Mouse (Mus musculus) induced T-regulatory cell, adult 2 months (primary cell): Measurements from ENCODE around the gene Ttc28.

ENCODE experiments used
- DNase-seq: peaks from one replicate; pipeline ENCODE4 v3.0.0-alpha.2; 2012; ENCODE audit warnings: low read depth

Gene Ttc28

DNA sequence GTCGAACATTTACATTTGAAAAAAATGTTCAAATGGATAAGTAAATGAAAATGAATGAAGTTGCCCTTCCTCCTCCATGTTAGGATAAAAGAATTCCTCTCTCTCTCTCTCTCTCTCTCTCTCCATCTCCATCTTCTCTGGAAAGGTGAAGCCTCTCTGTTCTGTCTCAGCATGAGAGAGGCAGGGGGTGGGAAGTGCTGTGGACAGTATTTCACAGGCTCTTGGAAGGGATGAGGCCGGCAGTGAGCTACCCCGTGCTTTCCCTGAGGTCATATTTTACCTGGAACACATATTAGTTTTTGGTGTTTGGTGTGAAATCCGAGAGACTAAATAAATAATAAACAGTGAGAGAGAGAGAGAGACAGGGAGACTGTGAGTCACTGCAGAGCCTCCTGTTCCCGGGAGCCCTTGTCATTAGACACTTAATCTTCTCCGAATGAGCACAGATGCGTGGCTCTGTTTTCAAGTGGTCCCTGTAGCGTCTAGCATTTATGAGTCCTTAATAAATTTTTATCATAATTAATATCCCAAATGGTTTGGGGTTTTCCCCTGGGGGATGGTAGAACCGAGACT is 284.8 kb downstream of the Ttc28 start:
- DNase-seq: no peak

DNA sequence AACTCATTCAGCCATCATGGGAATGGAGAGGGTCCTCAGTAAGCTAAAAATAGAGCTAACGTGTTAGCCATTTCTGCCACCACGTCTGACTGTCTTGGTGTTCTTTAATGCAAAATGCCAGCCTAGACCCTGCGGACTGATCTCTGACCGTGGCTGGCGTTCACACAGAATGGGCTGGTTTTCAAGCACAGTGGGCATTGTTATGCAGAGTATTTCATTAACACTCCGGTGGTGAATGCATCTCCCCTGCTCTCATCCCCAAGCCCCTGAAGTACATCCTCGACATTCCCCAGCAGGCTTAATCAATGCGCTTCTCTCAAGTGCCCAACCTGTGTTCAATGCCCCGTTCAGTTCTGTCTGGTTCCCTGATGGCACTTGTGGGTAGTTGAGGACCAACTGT is 290.8 kb downstream of the Ttc28 start:
- DNase-seq: no peak

DNA sequence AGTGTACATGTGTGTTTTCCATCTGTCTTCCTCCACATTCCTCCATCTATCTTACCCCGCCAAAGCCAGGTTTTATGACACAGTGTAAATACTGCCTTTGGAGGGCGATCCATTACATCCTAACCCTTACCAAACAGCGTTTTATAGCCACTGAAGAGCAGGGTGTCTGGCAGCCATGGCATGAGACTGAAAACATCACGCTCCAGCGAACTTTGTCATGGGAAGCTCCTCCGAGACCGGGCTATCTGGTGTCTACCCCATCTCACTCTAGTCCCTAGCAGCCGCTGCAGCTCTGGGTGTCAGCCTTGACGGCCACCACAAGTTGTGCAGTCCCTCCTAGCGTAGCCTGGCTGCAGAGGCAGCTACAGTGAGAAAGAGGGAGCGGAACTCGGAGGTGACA is 295.8 kb downstream of the Ttc28 start:
- DNase-seq: no peak

GRCm38 (mm10) chr5:111175842-111176241 is 296.2 kb downstream of the Ttc28 start:
- no peak for DNase-seq

DNA sequence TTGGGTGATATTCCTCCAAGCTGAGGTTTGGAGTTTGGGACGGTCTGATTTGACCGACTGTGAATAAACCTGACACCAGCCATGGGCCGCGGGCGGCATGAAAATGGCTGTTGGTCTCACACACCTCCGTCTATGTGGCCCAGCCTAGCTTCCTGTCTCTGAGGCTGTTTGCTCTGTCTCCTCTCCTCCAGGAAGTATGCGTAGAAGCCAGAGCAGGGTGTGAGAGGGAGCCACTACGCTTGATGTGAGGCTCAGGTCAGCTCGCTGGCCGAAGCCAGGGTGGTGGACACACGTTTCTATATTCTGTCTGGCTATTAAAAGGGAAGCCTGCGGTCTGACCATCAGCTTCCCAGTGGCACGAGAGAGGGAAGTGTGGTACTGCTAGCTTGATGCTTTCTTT is 296.8 kb downstream of the Ttc28 start:
- peak; percentile 57 for DNase-seq

- DNase-seq: peak; percentile 92
These were observed 298.9 kb downstream of the Ttc28 start for GRCm38 (mm10) chr5:111178324-111179076.

DNA sequence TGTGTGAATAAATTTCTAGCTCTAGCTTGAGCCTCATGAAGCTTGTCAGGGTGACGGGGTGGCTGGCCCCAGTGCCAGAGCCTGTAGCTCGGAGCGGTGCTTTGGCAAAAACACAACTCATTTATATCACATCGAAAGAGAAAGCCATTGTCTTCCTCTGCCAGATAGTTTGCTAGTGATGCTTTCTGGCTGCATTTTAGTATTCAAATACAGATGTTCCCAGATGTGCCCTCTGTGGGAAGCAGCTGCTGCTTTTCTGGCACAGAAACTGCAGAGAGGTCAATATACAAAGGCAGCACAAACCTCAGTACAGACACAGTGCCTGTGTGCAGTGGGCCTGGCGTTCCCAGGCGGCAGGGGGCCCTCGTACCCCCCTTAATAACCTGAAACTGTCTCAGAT is 300.0 kb downstream of the Ttc28 start:
- no peak for DNase-seq

DNA sequence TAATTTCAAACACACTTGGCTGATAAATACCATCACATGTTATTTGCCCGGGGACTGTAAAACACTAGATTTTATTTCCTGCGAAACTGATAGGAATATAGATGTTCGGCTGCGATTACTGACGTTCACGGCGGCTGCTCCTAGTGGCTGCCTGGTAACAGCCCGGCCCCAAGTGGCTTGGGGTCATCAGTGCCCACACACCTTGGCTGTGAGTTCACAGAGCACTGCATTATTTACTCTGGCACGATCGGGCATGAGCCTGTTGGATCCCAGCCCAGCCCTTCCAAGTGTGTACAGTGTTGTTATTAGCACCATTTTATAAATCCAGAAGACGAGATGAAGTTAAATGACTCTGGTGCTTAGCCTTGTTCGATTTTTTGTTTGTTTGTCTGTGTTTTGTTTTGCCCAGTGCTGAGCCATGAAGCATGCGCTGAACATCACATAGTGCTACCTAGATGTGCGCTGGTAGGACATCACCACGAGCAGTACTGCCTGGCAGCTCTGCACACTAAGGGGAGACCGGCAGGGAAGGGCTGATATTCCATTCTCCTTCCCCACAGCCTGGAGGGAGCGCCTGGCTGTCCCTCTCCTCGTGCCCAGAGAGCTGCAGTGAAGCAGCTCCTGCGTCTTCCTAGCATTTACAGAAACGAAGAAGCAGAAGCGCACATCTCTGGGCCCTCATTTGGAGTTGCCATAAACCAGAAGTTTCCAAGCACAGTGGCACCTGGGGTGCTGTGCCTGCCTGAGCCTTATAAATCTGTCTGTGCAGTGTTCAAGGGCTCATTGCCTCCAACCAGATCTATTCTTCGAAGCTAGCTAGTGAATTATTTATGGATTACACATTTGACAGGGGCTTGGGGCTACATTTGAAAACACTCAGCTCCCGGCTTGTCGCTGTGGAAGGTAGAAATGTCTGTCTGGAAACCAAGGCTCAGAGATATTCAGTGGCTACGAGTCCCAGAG is 300.8 kb downstream of the Ttc28 start:
- no peak for DNase-seq

DNA sequence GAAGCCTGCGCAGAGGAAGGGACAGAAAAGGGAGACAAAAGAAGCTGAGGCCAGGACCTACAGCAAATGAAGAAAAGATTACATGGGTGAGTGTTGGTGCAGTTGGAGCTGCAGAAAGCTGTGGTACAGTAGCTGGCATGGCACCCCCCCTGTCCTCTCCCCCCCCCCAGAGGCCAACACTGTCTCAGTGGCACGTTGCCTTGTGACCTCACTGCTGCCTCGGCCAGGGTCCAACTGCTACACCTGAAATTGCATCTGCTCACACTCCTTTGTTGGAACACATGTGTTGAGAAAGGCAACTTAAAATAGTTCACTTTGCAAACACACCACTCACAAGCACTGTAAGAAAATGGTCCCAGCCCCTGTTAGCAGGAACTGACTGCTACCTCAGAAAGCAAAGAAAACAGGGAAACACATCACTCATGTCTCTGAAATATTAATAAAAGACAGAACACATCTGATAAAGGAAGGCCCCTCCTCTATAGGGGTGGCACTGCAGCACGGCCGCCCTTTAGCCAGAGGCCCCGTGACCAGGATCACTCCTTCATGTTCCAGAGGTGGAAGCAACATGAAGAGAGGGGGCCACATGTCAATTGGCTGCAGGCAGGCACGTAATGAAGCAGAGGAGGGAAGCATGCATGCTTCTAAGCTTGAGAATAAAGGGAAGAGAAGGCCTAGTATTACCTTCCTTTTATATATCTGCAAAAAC is 301.8 kb downstream of the Ttc28 start:
- no peak for DNase-seq

- no peak for DNase-seq
These were observed 307.0 kb downstream of the Ttc28 start for GRCm38 (mm10) chr5:111186600-111186999.

DNA sequence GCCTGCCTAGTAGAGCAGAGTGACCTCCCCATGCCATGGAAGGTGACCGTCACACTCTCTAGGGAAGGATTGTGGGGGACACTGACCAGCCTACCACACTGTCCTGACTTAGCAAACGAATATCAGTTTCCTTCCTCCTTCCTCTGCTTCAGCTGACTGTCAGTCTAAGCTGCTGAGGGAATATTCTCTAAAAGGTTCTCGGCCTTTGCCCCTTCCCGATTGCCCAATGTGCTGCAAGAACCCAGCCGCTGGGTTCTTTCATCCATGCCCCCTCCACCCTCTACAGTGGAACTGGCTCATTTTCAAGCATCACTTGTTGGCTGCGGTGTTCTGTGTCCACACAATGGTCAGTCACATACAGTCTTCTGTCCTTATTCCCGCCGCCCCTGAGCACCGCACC is 312.4 kb downstream of the Ttc28 start:
- no peak for DNase-seq

DNA sequence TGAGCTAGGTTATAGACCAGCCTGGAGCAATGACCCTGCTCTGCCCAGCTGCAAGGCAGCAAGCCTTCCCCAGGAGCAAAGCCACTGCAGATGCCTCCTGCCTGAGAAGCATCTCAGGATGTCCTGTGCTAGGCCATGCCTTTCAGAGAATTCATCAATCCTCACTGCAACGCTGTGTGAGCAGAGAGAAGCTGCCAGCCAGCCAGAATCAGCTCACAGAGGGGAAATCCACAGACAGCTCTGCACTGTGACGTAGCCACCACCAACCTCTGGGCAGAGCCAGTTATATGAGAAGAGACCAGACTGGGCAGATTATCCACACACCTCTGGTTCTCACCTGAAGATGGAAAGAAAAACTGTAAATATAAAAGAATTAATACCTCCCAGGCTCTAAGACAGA is 315.2 kb downstream of the Ttc28 start:
- peak; percentile 51 for DNase-seq

- DNase-seq: peak; percentile 58
These were observed 316.2 kb downstream of the Ttc28 start for GRCm38 (mm10) chr5:111195488-111196485.

DNA sequence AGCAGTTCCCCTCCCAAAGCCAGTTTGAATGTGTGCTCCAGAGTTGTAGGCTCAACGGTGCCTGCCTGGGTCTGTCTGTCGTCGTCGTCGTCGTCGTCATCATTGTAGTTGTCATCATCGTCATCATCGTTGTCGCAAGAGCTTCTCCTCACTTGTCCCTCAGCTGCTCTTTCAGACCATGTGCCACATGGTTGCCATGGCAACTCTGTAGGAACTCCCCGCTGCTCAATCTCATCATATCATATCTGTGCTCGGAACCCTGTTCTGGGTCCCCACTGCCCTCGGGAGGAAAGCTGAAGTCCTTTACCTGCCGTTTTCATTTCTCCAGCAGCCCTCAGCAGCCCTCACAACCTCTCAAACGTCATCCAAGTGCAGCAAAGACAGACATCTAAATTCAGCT is 318.1 kb downstream of the Ttc28 start:
- no peak for DNase-seq

DNA sequence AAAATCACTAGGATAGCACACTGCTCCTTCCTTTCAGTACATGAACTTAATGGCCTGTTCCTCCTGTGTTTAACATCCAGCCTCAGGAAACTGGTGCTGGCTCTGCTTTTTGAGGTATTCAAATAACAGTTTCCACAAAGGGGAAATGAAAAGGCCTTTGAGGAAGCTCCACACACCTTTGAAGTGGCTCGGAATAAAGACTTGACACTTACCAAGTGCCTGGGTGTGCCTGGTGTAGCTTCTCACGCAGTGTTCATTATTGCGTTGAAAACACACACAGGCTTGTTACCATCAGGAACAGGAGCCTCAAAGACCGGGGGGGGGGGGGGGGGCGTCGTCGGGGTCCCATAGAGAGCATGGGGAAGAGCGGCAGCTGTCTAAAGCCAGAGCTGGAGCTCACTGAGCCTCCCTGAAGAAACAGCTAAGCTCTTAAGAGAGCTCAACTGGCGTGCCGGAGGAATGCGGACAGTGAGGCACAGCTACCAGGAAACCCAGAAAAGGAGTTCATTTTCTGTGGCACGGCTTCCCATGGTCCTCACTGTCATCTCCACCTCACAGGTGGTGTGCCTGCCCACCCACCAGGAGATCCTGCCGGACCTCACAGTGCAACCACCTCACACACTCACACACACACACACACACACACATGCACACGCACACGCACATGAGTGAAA is 320.7 kb downstream of the Ttc28 start:
- DNase-seq: peak; percentile 34

DNA sequence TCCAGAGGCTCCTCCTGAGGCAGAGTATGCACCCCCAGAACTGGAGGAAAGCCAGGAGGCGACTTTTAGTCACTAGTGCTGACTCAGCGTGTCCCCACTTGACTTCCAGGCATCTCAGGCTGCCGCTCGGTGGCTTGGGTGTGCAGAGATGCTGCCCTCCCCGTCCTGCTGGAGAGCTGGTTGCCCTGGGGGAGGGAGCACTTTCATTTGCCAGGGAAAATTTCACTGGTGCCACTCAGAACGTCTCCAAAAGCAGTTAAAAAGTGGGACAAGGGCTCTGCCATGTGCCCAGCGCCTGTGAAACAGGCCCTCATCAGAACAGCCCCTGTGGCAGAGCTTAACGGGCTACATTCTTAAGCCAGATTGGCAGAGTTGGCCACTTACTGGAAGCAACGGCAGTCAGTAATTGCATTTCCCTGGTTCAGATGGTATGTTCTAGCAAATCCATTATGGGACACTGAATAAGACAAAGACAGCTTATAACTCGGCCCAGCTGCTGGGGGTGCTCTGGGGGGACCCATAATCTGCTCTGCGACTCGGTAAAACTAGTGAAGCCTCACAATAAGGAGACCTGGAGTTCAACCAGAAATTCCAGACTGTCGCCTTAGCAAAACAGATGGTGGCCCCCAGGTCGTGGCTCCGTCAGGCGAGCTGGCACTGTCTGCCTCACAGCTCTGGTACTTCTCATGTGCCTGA is 321.5 kb downstream of the Ttc28 start:
- peak; percentile 16 for DNase-seq

DNA sequence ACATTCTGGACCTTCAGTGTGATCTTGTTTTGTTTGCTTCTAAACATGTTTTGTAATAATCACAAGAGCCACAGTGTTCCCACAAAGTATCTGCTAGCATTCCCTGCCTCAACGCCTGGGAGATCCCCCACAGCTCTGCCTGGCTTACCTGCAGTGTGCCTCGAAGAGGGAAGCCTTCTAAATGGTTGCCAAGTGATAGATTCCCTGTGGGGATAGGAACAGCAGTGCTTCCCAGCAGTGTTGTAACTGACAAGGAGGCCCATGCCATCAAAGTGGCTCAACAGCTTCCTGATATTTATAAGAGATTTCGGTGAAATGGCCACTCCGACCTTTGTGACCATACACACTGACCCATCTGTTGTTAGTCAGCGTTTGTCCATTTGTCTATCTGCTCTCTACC is 324.6 kb downstream of the Ttc28 start:
- DNase-seq: no peak

- DNase-seq: no peak
These were observed 325.5 kb downstream of the Ttc28 start for GRCm38 (mm10) chr5:111204976-111205586.

- no peak for DNase-seq
These were observed 326.2 kb downstream of the Ttc28 start for GRCm38 (mm10) chr5:111205817-111206216.
